Mouse (Mus musculus) brain, embryonic 14.5 days (tissue): ENCODE measurements at regions not wholly inside any gene's neighbourhood (a gene's known extent, or its start where the extent isn't known, plus 50 kb on each side); places are given as distances from the start of the nearest gene placed in this dataset.

Experiments used
- CTCF ChIP-seq: fragments of 200-500 bp; IDR thresholded peaks from 2 replicates; pipeline ENCODE4 v1.5.1; 2012; ENCODE audit warnings: inconsistent platforms, mild to moderate bottlenecking, moderate library complexity, borderline replicate concordance; ENCODE audit not compliant: insufficient read depth, insufficient read length; ENCODE audit errors: extremely low read depth
- POLR2A ChIP-seq: fragments of 200-500 bp; IDR thresholded peaks from 2 replicates; pipeline ENCODE4 v1.6.1; 2012; ENCODE audit warnings: mild to moderate bottlenecking, inconsistent platforms, borderline replicate concordance; ENCODE audit not compliant: poor library complexity, insufficient read depth, insufficient read length, severe bottlenecking; ENCODE audit errors: extremely low read depth

GRCm38 (mm10) chr2:72868173-72868572 lies 112.1 kb downstream of the Sp3 start:
- TF ChIP-seq POLR2A: no peak
- TF ChIP-seq CTCF: no peak
